Mouse (Mus musculus): Measurements from ENCODE around the gene Rtkn. TPM values are rescaled to one million over a fixed set of nuclear protein-coding genes. Genes with fewer than 3 reads are reported as not detected.

Rtkn gene
- polyA plus RNA-seq, 1 experiment from 2014 or later, result 21.1 TPM

- Histone ChIP-seq H3K4me3 (ENCODE audit: low read depth, low read length) (no peak overlapping the region), H3K27me3 (replicated peaks; ENCODE audit: control insufficient read depth, insufficient read depth, low read length) (no peaks in the 10 kb centered on the region), H3K27ac (ENCODE audit: low read depth, low read length) (no peak overlapping the region), H3K36me3 (ENCODE audit: control insufficient read depth, insufficient read depth) (no peaks in the 10 kb centered on the region), H3K4me2 (replicated peaks; ENCODE audit: low read depth) (no peak overlapping the region), H3K4me1 (replicated peaks; ENCODE audit: control insufficient read depth, insufficient read depth, low read length) (0 out of 2 replicates have a peak, but pooled peaks cover 10% of the 10 kb centered on the region), H3K9me3 (ENCODE audit: control insufficient read depth) (no peaks in the 10 kb centered on the region), H3K9ac (ENCODE audit: low read depth, low read length) (no peak overlapping the region)
- peak; percentile 57 for TF ChIP-seq CTCF (IDR thresholded peaks at IDR 0.05; ENCODE audit: low read depth)
- ATAC-seq, result no peak
- WGBS, result 95% methylated on average over 5 of the region's 5 CpGs
Observed at GRCm38 (mm10) chr6:83127419-83127818, 7.8 kb upstream of the Rtkn start.

GRCm38 (mm10) chr6:83131469-83132034 lies 3.7 kb upstream of the Rtkn start:
- ATAC-seq, result peak; percentile 77
- Histone ChIP-seq H3K9ac (ENCODE audit: low read depth, low read length) (0 out of 2 replicates have a peak overlapping the region, but pooled peaks have one; percentile 26), H3K4me2 (replicated peaks; ENCODE audit: low read depth) (peak overlapping the region; percentile 46), H3K36me3 (ENCODE audit: control insufficient read depth, insufficient read depth) (no peaks in the 10 kb centered on the region), H3K4me1 (replicated peaks; ENCODE audit: control insufficient read depth, insufficient read depth, low read length) (peaks cover 15% of the 10 kb centered on the region), H3K27ac (ENCODE audit: low read depth, low read length) (peak overlapping the region; percentile 79), H3K4me3 (ENCODE audit: low read depth, low read length) (no peak overlapping the region), H3K9me3 (ENCODE audit: control insufficient read depth) (no peaks in the 10 kb centered on the region), H3K27me3 (replicated peaks; ENCODE audit: control insufficient read depth, insufficient read depth, low read length) (no peaks in the 10 kb centered on the region)
- 27% methylated on average over 6 of the region's 6 CpGs for WGBS
- 0 out of 2 replicates have a peak, but pooled peaks have one; percentile 7 for TF ChIP-seq CTCF (IDR thresholded peaks at IDR 0.05; ENCODE audit: low read depth)

GRCm38 (mm10) chr6:83132176-83132919 lies 2.9 kb upstream of the Rtkn start:
- WGBS, result 58% methylated on average over 9 of the region's 9 CpGs
- peak overlapping the region; percentile 46 for H3K4me2 ChIP-seq (replicated peaks; ENCODE audit: low read depth)

GRCm38 (mm10) chr6:83134226-83134625 lies 1.0 kb upstream of the Rtkn start:
- H3K27me3 ChIP-seq (replicated peaks; ENCODE audit: control insufficient read depth, insufficient read depth, low read length), result no peaks in the 10 kb centered on the region
- WGBS, result 47% methylated on average over 3 of the region's 3 CpGs

More at GRCm38 (mm10) chr6:83132176-83132919, 2.9 kb upstream of the Rtkn start:
- TF ChIP-seq CTCF (IDR thresholded peaks at IDR 0.05; ENCODE audit: low read depth), result no peak
- Histone ChIP-seq H3K9me3 (ENCODE audit: control insufficient read depth) (no peaks in the 10 kb centered on the region), H3K36me3 (ENCODE audit: control insufficient read depth, insufficient read depth) (no peaks in the 10 kb centered on the region), H3K27me3 (replicated peaks; ENCODE audit: control insufficient read depth, insufficient read depth, low read length) (no peaks in the 10 kb centered on the region), H3K4me3 (ENCODE audit: low read depth, low read length) (no peak overlapping the region), H3K9ac (ENCODE audit: low read depth, low read length) (no peak overlapping the region), H3K27ac (ENCODE audit: low read depth, low read length) (peak overlapping the region; percentile 79), H3K4me1 (replicated peaks; ENCODE audit: control insufficient read depth, insufficient read depth, low read length) (peaks cover 15% of the 10 kb centered on the region)
- ATAC-seq, result peak; percentile 34

GRCm38 (mm10) chr6:83135571-83136161 lies 403 bp downstream of the Rtkn start:
- Histone ChIP-seq H3K4me3 (ENCODE audit: low read depth, low read length) (peak overlapping the region; percentile 59), H3K36me3 (ENCODE audit: control insufficient read depth, insufficient read depth) (no peaks in the 10 kb centered on the region), H3K27me3 (replicated peaks; ENCODE audit: control insufficient read depth, insufficient read depth, low read length) (no peaks in the 10 kb centered on the region), H3K4me2 (replicated peaks; ENCODE audit: low read depth) (peak overlapping the region; percentile 87), H3K9ac (ENCODE audit: low read depth, low read length) (peak overlapping the region; percentile 79), H3K9me3 (ENCODE audit: control insufficient read depth) (no peaks in the 10 kb centered on the region), H3K27ac (ENCODE audit: low read depth, low read length) (peak overlapping the region; percentile 95), H3K4me1 (replicated peaks; ENCODE audit: control insufficient read depth, insufficient read depth, low read length) (peaks cover 15% of the 10 kb centered on the region)
- ATAC-seq, result no peak
- WGBS, result 5% methylated on average over 36 of the region's 37 CpGs
- no peak for TF ChIP-seq CTCF (IDR thresholded peaks at IDR 0.05; ENCODE audit: low read depth)

More at GRCm38 (mm10) chr6:83134226-83134625, 1.0 kb upstream of the Rtkn start:
- Histone ChIP-seq H3K9me3 (ENCODE audit: control insufficient read depth) (no peaks in the 10 kb centered on the region), H3K4me2 (replicated peaks; ENCODE audit: low read depth) (no peak overlapping the region), H3K4me3 (ENCODE audit: low read depth, low read length) (no peak overlapping the region), H3K9ac (ENCODE audit: low read depth, low read length) (no peak overlapping the region), H3K36me3 (ENCODE audit: control insufficient read depth, insufficient read depth) (no peaks in the 10 kb centered on the region), H3K4me1 (replicated peaks; ENCODE audit: control insufficient read depth, insufficient read depth, low read length) (peaks cover 15% of the 10 kb centered on the region), H3K27ac (ENCODE audit: low read depth, low read length) (no peak overlapping the region; the same call in 1 of the 2 replicates)
- TF ChIP-seq CTCF (IDR thresholded peaks at IDR 0.05; ENCODE audit: low read depth), result no peak
- ATAC-seq, result no peak

GRCm38 (mm10) chr6:83136291-83136880 lies 1.1 kb downstream of the Rtkn start:
- Histone ChIP-seq H3K36me3 (ENCODE audit: control insufficient read depth, insufficient read depth) (no peaks in the 10 kb centered on the region), H3K9me3 (ENCODE audit: control insufficient read depth) (no peaks in the 10 kb centered on the region), H3K27me3 (replicated peaks; ENCODE audit: control insufficient read depth, insufficient read depth, low read length) (no peaks in the 10 kb centered on the region), H3K27ac (ENCODE audit: low read depth, low read length) (peak overlapping the region; percentile 95), H3K4me1 (replicated peaks; ENCODE audit: control insufficient read depth, insufficient read depth, low read length) (peaks cover 11% of the 10 kb centered on the region), H3K4me2 (replicated peaks; ENCODE audit: low read depth) (peak overlapping the region; percentile 87), H3K9ac (ENCODE audit: low read depth, low read length) (peak overlapping the region; percentile 79), H3K4me3 (ENCODE audit: low read depth, low read length) (peak overlapping the region; percentile 59)
- WGBS, result 25% methylated on average over 5 of the region's 5 CpGs
- no peak for TF ChIP-seq CTCF (IDR thresholded peaks at IDR 0.05; ENCODE audit: low read depth)
- ATAC-seq, result no peak

All from intestine, postnatal 0 days (tissue).